Mouse (Mus musculus) embryonic fibroblast, embryonic 13.5 days (primary cell): ENCODE results near the gene Tk1.

ENCODE experiments used
- CTCF ChIP-seq: IDR thresholded peaks from 2 replicates; pipeline ENCODE4 v1.5.1; 2011; ENCODE audit warnings: mild to moderate bottlenecking, control low read depth, low read length, moderate library complexity, borderline replicate concordance; ENCODE audit not compliant: insufficient read depth
- POLR2A ChIP-seq: IDR thresholded peaks from 2 replicates; pipeline ENCODE4 v1.6.1; 2011; ENCODE audit warnings: low read depth, mild to moderate bottlenecking, control low read depth, low read length, moderate library complexity

- TF ChIP-seq CTCF: no peak
- TF ChIP-seq POLR2A: no peak
Observed at GRCm38 (mm10) chr11:117865988-117866387, 40.1 kb upstream of the Tk1 start.
